Mouse (Mus musculus): ENCODE measurements at regions not wholly inside any gene's neighbourhood (a gene's known extent, or its start where the extent isn't known, plus 50 kb on each side); places are given as distances from the start of the nearest gene placed in this dataset.

DNA sequence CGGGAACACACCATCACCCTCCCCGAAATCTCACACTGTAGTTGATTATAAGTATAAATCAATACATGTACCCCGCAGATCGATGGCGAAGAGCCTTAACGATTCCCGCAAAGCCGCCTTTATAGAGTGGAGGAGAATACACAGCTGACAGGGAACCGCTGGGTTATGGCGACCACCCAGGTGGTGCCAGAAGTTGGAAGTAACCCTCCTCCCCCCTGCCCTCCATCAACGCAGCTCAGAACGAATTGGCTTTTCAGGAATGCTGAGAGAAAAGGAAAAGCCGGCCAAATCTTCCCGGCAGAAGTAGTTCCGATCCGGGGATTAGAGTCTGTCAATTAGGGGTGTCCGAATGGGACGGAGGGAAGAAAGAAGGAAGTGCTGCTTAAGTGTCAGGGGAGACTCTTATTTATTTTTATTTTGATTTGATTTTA lies 75.6 kb upstream of the Hmga2 start:
- no peak for TF ChIP-seq CTCF (IDR thresholded peaks at IDR 0.05; ENCODE audit: insufficient read depth, low read depth, low read length)
- TF ChIP-seq POLR2A (IDR thresholded peaks at IDR 0.05; ENCODE audit: insufficient read depth, low read depth, low read length) = no peak

All from olfactory bulb, adult 2 months (tissue).